Mouse (Mus musculus): ENCODE results near the gene Olfr312. TPM values are rescaled to one million over a fixed set of nuclear protein-coding genes. Genes with fewer than 3 reads are reported as not detected.
A peak's percentile ranks its signal among the peaks of the same experiment; 100 is the strongest.
"Not testable (repeated sequence)": the region's sequence is repeated elsewhere in the genome, so short reads cannot be mapped to it uniquely, and the experiment has no call there.

Gene Olfr312
- not detected in 2 replicates for total RNA-seq (2017)

DNA sequence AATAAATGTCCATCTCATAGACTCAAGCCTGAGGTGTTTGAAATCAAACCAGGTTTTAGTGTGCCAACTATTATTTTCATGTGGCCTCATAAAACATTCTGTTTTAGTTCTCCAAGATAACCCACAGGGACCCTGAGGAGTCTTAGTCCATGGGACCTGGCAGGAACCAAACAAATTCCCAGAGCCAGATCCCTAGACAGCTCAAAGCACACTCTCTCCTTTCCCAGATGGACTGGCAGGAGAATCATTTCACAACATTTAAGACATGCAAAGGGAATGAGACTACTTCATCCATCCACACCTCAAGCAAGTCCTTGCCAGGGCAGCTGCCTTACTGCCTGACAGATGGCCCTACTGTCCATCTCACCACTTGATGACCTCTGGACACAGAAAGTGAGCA, at the start of gene Olfr312:
Gene Olfr312, plus strand, starts transcription at position 301 of the 400 bp plus-strand sequence.
- not testable (repeated sequence) for ATAC-seq (replicated peaks; ENCODE audit: low read depth, poor library complexity, severe bottlenecking)

DNA sequence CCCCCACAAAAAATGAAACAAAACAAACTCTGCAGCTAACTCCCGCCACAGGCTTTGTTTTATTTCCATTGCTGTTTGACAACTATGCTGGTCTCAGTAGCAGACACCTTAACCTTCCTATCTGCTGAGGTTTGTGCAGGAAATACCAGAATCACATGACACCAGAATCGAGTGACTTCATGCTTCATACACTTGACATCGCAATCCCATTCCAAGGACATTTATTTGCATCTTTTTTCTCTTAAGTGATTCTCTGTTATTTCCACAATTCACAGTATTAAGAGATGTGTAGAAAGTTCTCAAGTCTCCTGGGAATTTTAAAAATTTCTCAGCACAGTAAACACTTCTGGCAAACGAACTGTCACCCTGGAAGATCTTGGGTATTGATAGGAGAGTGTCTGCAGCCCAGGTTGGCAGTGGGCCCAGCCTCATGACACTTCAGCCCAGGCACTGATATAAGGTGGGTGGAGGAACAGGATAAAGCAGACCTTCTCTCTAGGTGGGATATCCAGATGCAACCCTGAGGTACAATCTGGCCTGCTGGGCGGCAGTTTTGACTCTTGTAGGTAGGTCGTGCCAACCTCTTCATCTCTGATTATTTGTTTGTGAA, 46.5 kb upstream of the Olfr312 start, which contains the start of gene Olfr314:
Gene Olfr314, plus strand, starts transcription at position 473 of the 610 bp plus-strand sequence.
- no peak for ATAC-seq (replicated peaks; ENCODE audit: low read depth, poor library complexity, severe bottlenecking)

DNA sequence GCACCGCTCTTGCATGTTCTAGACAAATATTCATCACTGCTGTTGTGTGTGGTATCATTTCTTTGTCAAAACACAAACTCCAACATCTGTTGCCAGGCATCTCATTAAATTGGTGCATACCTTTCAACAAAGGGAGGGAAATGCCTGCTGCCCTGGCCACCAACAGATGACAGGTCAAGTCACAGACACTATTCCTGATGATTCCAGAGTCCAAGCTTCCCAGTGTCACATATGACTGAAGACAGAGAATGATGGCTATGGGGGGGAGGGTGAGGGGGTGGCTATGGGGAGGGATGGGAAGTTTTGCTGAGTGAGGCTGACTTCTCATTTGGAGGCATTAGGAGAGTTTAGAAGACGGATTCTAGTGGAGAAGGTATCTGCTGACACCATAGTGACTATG, 44.9 kb upstream of the Olfr312 start:
- ATAC-seq (replicated peaks; ENCODE audit: low read depth, poor library complexity, severe bottlenecking): no peak

DNA sequence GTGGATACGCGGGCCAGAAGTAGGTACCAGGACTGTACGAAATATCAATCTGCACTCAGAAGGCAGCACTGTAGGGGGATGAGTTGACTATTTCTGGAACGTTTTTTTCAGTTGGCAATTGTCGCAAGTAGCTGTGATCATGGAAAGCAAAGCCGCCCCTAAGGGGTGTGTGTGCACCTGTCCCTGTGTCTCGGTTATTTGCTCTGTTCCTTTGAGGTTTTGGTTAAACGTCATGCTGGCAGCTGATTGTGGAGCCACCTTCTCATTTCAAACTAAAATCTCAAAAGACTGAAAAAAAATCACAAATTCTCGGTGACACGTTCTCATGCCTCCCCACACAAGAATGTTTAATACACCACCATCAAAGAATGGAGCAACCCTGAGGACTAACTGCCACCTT, 41.4 kb upstream of the Olfr312 start:
- ATAC-seq (replicated peaks; ENCODE audit: low read depth, poor library complexity, severe bottlenecking): no peak

DNA sequence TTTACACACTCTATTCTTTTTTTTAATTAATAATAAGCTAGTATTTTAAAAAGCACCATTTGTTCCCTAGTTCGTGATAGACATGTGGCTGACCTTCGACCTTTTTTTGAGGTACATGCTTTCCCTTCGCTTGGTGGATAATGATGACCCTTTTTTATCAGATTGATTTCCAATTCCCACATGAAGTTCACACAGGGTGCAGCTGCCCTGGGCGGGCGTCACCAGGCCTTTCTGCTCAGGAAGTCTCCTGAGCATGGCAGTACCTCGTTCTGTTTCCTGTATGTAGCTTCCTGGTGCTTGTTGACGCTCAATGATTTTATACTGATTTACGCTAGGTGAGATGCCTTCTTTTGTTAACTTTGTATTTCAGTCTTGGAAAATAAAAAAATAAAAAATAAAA, 40.7 kb upstream of the Olfr312 start:
- ATAC-seq (replicated peaks; ENCODE audit: low read depth, poor library complexity, severe bottlenecking): no peak

DNA sequence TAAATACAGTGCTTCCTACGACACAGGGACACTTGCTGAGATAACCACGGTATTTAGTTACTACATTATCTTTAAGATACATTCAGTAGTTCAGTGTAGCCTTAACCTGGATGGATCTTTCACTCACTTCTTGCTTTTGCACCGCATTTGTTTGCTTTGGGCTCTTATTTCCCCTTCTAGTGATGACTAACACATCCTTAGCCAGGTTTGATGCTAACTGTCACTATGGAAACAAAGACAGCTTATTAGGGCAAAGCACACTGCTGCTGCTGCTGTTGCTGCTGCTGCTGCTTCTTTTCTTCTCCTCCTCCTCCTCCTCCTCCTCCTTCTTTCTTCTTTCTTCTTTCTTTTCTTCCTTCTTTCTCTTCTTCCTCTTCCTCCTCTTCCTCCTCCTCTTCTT, 39.5 kb upstream of the Olfr312 start:
- ATAC-seq (replicated peaks; ENCODE audit: low read depth, poor library complexity, severe bottlenecking): 0 out of 2 replicates have a peak, but pooled peaks have one; percentile 29

DNA sequence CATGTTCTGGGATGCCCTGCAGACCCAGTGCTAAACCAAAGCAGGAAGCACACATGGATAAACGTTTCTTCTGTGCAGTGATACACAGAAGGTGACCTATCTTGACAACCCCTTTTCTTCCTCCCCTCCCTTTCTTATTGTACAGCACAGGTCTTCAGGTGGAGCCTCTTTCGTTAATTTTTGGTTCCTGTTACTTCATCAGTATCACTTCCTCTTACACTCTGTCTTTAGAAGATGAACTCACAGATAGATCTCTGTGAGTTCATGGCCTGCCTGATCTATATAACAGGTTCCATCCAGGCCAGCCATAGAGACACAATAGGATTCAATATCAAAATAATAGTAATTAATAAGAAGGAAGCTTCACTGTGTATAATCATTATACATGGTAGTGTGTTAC, 39.0 kb upstream of the Olfr312 start:
- ATAC-seq (replicated peaks; ENCODE audit: low read depth, poor library complexity, severe bottlenecking): no peak

DNA sequence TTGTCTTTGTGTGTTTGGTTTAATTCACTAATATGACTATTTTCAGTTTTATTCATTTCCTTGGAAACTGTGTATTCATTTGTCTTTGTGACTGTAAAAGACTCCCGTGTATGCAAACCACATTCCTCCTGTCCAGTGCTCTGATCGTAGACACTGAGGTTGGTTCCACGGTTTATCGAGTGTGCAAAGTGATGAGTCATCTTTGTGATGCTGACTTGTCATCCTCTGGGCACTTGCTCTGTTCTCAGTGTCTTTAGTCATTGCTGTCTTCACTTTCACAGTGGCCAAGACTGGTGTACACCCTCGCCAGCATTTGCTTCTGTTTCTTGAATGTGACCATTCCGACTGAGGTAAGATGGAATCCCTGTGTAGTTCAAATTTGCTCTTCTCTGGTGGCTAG, 38.4 kb upstream of the Olfr312 start:
- no peak for ATAC-seq (replicated peaks; ENCODE audit: low read depth, poor library complexity, severe bottlenecking)

DNA sequence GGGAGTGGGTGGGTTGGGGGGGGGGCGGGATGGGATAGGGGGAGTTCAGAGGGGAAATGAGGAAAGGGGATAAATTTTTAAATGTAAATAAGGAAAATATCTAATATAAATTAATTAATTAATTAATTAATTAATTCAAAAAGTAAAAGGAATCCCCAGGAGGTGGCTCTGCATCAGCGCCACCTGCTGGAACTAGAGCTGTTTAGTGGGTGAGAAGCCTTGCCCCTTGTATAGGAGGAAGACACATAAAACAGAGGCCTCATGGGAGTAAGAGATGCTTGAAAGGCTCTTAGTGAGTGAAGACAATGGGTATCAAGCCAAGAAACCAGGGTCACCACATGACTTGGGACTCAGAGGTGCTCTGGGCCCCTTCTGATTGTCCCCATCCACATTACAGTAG, 33.2 kb upstream of the Olfr312 start:
- no peak for ATAC-seq (replicated peaks; ENCODE audit: low read depth, poor library complexity, severe bottlenecking)

DNA sequence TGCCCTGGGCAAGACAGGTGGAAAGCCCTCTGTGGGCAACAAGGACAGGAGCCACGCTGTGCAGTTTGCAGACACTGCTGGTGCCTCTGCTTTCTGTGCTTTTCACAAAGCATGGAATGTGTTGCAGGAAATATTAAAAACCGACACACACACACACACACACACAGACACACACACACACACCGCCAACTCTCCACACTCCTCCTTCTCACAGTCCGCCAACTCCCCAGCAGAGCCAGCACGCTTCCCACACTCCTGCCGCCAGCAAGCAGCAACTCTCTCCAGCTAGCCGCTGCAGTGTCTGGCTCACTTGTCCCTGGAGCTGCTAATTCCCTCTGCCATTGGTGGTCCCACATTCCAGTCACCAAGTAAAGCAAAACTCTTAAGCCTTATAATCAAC, 32.2 kb upstream of the Olfr312 start:
- ATAC-seq (replicated peaks; ENCODE audit: low read depth, poor library complexity, severe bottlenecking): no peak

DNA sequence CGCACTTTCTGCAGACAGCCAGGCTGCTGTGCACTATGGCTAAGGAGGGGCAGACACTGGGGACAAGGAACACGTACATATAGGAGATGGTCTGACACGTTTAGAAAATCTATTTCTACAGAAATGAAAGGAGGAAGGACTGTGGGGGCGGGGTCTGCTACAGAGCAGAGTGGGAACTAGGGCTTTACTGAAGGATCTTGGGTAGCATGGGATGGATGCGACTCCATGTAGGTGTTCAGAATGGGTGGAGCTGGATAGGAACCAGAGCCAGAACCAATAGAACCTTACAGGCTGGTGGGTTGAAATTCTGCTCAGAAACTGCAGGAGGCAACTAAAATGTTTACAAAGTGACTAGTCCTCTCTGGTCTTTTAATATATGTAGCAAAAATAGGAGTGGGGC, 29.3 kb upstream of the Olfr312 start:
- no peak for ATAC-seq (replicated peaks; ENCODE audit: low read depth, poor library complexity, severe bottlenecking)

DNA sequence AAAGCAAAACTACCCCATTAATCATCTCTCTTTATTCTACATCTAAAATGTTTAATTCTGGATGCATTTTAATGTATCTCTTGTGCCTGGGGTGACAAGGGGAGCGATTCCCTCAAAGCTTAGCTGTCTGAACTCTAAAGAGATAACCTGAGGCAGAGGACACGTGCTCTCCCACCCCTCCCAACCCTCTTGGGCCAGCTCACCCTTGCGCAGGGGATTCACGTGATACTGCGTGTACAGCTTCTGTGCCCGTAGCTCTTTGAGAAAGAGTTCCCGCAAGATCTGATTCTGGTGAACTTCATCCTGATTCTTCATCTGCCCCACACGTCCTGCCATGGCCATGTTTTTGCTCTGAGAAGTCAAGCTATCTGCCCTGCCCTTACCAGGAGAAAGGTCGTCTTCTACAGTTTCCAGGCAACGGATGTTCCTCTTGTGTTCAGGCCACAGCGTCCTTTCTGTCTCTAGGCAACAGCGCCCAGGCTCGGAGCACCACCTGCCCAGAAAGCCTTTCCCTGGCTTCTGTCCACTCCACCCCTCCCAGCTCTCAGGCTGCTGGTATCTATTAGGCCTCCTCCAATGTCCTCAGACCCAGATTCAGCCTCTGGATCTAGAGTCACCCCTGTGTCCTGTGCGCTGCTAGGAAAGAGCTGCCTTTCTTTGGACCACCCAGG, 27.3 kb upstream of the Olfr312 start, which contains the start of gene Fam183b:
Gene Fam183b, minus strand, starts transcription at position 403 of the 671 bp plus-strand sequence.
- no peak for ATAC-seq (replicated peaks; ENCODE audit: low read depth, poor library complexity, severe bottlenecking)

DNA sequence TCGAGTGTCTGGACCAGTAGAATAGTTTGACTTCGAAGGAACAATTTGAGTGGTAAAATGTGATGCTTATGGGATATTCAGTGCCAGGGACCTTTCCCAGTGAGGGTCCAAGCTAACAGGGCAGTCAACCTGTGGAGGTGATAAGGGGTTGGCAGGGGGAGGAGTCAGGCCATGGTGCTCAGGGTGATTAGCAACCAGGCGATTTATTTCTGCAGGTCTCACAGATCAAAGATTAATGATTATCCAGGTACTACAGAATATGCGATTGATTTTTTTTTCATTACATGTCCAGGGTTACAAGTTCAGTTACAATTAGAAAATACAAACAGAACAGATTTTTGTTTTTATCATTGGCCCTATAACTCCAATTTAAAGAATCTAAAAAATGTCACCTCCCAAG, 25.2 kb upstream of the Olfr312 start:
- no peak for ATAC-seq (replicated peaks; ENCODE audit: low read depth, poor library complexity, severe bottlenecking)

DNA sequence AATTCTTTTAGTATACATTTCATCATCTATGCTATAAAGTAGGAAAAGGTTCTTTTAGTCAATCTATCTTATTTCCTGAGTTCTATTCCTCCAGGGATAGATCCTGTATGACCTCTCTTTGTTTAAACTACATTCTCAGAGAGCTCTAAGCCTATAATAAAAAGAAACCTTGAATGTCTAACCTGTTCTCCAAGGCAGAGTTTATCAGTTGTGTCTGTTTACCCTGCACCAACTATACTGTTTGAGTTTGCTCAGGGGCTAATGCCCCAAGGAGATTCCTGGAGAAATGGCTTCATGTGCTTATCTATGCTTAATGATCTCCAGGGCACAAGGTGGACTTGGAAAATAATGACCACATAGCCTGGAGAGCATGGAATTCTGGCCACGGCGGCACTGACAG, 24.6 kb upstream of the Olfr312 start:
- no peak for ATAC-seq (replicated peaks; ENCODE audit: low read depth, poor library complexity, severe bottlenecking)

DNA sequence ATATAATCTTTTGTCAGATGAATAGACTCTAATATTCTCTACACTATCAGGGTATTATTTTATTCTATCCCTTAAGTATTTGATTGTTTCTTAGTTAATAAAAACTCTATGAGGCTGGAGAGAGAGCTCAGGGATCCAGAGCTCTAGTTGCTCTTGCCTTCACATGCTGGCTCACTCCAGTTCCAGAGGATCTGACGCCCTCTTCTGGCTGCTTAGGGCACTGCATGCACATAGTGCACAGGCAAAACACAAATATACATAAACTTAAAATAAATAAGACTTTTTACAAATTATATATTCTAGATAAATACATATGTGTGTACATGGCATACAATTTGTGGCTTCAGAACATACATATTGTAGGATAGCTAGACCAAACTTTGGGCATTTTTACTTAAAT, 17.0 kb upstream of the Olfr312 start:
- ATAC-seq (replicated peaks; ENCODE audit: low read depth, poor library complexity, severe bottlenecking): no peak

DNA sequence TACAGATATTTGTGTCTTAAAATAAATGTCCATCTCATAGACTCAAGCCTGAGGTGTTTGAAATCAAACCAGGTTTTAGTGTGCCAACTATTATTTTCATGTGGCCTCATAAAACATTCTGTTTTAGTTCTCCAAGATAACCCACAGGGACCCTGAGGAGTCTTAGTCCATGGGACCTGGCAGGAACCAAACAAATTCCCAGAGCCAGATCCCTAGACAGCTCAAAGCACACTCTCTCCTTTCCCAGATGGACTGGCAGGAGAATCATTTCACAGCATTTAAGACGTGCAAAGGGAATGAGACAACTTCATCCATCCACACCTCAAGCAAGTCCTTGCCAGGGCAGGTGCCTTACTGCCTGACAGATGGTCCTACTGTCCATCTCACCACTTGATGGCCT, 14.3 kb upstream of the Olfr312 start, which contains the start of gene Olfr313:
Gene Olfr313, plus strand, starts transcription at position 301 of the 400 bp plus-strand sequence.
- ATAC-seq (replicated peaks; ENCODE audit: low read depth, poor library complexity, severe bottlenecking): not testable (repeated sequence)

DNA sequence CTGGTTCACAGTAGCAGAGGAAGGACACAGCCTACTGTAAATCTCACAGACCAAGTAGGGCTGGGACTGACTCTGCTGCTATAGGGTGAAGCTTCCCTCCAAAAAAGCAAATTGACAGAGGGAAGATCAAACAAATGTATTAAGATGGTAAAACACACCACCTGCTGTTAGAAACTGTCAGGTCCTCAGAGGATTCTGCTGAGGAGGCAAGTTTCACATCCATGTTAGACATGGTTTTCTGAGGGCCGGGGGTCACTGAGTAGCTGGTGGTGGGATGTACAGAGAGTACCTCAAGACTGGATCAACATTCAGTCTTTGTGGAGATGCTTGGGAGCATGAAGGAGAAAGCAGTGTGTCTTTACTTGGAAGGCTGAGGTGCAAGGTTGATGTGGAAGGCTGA, 13.4 kb upstream of the Olfr312 start:
- no peak for ATAC-seq (replicated peaks; ENCODE audit: low read depth, poor library complexity, severe bottlenecking)

DNA sequence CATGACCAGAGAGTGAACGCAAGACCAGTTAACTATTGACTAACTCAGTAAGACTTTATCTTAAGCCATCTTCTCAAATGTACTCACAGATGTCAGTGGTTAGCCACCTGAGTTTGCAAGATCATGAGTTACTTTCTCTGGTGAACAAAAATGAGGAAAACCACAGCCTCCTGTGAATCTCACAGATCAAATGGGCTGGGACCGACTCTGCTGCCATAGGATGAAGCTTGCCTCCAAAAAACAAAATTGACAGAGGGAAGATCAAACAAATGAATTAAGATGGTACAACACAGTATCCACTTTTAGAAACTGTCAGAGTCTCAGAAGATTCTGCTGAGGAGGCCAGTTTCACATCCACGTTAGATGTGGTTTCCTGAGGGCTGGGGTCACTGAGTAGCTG, 727 bp downstream of the Olfr312 start:
- ATAC-seq (replicated peaks; ENCODE audit: low read depth, poor library complexity, severe bottlenecking): no peak

DNA sequence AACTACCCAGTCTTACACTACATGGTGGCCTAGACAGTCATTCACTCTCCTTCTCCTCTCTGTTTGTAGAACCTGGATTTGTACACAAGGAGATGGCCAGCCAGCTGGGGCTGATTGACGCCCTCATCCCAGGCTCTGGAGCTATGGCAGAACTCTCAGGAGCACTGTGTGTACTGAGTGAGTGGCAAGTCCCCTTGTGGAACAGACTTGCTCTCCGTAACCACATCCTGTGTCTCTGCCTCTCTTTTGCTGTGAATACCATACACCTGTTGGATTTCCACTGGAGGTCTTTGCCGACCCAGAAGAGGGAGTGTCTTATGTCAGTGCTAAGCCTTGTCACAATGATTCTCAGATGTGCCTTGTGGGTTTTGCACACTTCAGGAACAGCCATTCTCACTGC, 3.5 kb downstream of the Olfr312 start:
- not testable (repeated sequence) for ATAC-seq (replicated peaks; ENCODE audit: low read depth, poor library complexity, severe bottlenecking)

DNA sequence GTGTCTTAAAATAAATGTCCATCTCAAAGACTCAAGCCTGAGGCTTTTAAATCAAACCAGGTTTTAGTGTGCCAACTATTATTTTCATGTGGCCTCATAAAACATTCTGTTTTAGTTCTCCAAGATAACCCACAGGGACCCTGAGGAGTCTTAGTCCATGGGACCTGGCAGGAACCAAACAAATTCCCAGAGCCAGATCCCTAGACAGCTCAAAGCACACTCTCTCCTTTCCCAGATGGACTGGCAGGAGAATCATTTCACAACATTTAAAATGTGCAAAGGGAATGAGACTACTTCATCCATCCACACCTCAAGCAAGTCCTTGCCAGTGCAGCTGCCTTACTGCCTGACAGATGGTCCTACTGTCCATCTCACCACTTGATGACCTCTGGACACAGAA, 9.9 kb downstream of the Olfr312 start, which contains the start of gene Olfr311:
Gene Olfr311, plus strand, starts transcription at position 301 of the 400 bp plus-strand sequence.
- not testable (repeated sequence) for ATAC-seq (replicated peaks; ENCODE audit: low read depth, poor library complexity, severe bottlenecking)

DNA sequence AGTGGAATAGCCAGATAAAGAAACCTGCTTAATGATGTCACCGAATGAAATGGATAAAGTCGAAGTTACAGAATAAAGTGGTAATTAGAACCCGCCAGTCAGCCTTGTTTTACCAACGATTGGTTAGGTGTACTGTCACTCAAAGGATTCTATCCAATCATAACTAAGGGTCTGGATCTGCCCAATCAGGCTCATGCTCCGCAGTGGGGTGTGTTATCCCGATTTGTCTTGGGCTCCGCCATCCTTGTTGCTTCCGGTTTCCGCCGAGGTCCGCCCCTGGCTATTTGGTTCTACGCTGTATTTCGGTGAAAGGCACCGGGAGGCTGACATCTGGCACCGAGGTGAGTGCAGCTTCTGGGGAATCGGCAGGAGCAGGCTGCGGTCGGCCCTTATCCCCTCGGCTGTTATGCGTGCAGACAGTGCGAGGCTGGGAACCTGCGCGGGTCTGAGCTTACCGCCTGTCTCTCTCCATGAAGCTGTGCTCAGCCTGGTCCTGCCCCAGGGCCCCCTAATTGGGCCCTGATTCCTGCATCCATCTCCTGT, 18.0 kb downstream of the Olfr312 start, which contains the start of gene Gm12258:
Gene Gm12258, plus strand, starts transcription at position 240 of the 543 bp plus-strand sequence.
- peak; percentile 100 for ATAC-seq (replicated peaks; ENCODE audit: low read depth, poor library complexity, severe bottlenecking)
